Mouse (Mus musculus) cerebellum, adult 11-12 months (tissue): ENCODE data around the gene Cul3.
"Not testable (repeated sequence)": the region's sequence is repeated elsewhere in the genome, so short reads cannot be mapped to it uniquely, and the experiment has no call there.

Experiments
- DNase-seq: peaks from one replicate; pipeline ENCODE4 v3.0.0; 2022

Gene Cul3

GRCm38 (mm10) chr1:80340436-80341376 is at the start of gene Cul3:
TSS of gene Cul3 (minus strand) at chr1:80340480.
- peak; percentile 96 for DNase-seq

DNA sequence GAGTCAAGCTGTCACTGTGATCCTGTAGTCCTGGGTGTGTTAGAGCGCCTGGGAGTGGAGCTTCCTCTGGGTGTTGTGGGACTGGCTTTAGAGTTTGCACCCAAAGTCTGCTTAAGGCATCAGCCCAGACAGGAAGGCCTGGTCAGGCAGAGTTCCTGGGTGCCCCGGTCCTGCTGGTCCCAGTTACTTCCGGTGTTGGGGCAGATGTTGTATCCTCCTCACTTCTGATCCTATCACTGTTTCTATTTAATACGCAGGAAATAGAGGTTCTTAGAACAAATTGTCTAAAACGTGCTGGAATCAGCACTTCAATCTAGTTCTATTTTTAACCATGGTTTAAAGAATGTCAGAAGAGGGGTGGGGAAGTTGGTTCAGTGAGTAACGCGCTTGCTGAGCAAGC is 49.2 kb upstream of the Cul3 start:
- no peak for DNase-seq

GRCm38 (mm10) chr1:80383613-80384589 is 43.6 kb upstream of the Cul3 start:
- no peak for DNase-seq

DNA sequence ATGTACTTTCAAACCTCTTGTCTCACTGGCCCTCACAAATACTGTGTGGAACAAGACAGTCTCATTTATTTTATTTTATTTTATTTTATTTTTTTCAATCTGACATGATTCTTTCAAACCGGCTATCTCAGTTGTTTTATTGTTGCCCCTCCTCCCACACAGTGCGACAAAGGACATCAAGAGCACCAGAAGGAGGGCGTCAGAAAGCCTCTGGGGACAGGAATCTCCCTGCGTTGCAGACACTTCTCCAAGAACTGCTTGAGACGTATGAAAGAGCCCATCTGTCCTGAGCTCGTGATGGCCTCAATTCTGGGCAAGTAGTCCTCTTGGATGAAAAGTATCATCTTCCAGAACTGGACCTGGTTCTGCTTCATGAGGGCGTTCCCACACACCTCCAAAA is 42.6 kb upstream of the Cul3 start:
- no peak for DNase-seq

GRCm38 (mm10) chr1:80381302-80381701 is 41.0 kb upstream of the Cul3 start:
- DNase-seq, result no peak

DNA sequence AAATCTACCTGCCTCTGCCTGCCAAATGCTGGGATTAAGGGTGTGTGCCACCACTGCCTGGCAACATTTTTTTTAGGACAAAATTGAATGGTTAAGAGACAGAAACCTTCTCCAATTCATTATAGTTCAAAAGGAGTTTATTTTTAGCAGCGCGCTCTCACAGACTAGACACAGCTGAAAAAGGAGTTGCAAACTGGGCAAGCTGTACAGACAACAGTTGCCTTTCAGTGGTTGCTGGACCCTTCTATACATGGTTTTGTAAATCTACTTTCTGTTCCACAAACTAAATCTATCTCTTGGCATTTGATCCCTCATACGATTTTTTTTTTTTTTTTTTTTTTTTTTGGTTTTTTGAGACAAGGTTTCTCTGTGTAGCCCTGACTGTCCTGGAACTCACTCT is 31.7 kb upstream of the Cul3 start:
- no peak for DNase-seq

- DNase-seq, result no peak
Measured at GRCm38 (mm10) chr1:80371189-80371889, 31.1 kb upstream of the Cul3 start.

DNA sequence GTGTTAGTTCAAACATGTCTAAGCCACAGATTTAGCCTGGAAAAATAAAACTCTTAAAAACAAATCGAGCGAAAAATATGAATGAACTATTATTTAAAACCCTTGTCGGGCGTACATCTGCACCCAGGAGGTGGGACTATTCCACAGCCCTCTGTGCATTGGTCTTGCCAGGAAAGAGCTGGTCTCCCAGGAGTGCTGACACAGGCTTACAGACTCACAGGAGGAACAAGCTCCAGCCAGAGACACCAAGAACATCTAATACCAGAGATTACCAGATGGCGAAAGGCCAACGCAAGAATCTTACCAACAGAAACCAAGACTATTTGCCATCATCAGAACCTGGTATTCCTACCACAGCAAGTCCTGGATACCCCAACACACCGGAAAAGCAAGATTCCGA is 23.2 kb upstream of the Cul3 start:
- peak; percentile 58 for DNase-seq

DNA sequence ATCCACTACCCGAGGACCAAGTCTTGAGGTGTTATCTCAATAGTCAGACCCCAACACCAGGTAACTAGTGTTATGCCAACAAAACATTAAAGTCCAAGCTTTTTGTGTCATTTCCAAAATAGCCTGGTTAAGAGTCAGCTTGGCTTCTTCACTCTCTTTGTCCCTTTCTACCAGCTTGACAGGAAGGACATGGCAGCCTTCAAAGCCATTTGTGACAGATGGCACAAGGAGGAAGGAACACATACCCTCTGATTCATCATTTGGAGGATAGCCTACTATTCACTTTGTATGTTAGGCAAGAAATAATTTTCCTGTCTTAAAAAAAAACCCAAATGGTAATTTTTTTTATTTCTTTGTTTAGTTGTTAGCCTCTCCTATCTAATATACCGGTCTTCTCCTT is 22.7 kb upstream of the Cul3 start:
- DNase-seq, result peak; percentile 65

GRCm38 (mm10) chr1:80362400-80362799 is 22.1 kb upstream of the Cul3 start:
- no peak for DNase-seq

DNA sequence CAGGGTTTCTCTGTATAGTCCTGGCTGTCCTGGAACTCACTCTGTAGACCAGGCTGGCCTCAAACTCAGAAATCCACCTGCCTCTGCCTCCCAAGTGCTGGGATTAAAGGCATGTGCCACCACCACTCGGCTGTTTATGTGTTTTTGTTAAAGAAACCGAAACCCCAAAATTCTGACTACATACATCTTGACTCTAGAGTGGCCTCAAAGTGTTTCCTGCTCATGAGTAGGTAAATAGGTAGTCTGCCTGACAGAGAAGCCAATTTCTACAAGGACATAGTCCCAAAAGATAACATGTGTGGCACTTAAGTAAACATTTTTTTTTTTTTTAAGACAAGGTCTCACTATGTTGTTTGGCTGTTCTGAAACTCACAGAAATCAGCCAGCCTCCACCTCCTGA is 21.5 kb upstream of the Cul3 start:
- not testable (repeated sequence) for DNase-seq

- no peak for DNase-seq
Measured at GRCm38 (mm10) chr1:80360038-80360608, 19.8 kb upstream of the Cul3 start.

- DNase-seq, result peak; percentile 86
Measured at GRCm38 (mm10) chr1:80340061-80340435, 232 bp downstream of the Cul3 start.

- DNase-seq, result peak; percentile 63
Measured at GRCm38 (mm10) chr1:80339425-80340021, 757 bp downstream of the Cul3 start.

GRCm38 (mm10) chr1:80338398-80338797 is 1.9 kb downstream of the Cul3 start:
- DNase-seq, result no peak

DNA sequence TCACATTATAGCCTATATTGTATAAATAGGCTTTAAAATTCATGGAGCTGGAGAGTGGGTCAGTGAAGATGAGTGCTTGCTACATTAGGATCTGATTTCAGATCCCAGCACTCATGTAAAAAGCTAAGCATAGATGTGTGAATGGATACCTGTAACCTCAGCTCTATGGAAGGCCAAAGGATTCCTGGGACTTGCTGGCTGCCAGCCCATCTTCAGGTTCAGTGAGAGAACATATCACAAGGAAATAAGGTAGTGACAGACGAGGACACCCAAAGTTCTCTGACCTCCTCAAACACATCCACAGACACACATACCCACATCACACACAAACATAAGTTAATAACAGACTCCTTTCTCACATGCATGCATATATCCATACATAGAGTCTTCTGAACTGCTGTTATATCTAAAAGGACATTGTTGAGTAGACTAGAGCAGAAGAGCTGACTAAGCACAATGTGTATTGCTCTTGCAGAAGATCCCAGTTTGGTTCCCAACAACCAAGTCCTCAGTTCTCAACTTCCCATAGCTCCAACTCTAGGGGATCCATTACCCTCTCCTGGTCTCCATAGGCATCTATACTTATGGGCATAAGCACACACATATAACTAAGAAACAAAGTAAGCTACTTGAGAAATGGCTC is 4.4 kb downstream of the Cul3 start:
- DNase-seq, result peak; percentile 19

DNA sequence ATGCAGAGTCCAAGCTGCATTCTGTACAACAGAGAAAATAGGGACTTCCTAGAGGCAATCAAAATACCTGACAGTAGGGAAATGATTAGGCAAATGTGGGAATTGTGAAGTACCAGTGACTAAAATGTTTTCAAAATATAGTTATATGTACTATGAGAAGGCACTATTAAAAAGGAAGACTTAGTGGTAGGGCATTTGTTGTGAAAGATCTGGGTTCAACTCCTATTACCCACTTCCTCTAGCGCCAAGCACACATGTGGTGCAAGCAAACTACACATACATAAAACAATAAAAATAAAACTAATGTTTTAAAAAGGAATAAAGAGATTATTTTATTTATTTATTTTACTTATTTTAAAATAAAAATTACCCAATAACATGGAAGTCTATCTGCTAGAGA is 5.2 kb downstream of the Cul3 start:
- no peak for DNase-seq

GRCm38 (mm10) chr1:80330970-80331369 is 9.3 kb downstream of the Cul3 start:
- no peak for DNase-seq

DNA sequence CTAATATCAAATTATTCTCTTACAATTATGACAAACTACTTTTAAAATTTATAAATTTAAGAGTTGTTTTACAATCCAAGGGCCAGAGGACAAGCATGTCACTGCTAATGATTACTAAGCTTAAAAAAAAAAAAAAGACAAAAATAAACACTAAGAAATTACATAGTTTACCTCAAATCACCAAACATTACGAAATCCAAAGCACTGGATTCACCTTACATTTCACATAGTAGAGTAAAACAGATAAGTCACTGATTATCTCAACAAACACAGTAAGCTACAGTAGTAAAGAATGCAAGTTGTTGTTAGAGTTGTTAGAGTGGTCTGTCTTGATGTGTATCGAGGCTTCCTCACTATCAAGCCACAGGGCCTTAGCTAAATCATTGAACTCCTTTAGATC is 14.5 kb downstream of the Cul3 start:
- DNase-seq, result no peak

DNA sequence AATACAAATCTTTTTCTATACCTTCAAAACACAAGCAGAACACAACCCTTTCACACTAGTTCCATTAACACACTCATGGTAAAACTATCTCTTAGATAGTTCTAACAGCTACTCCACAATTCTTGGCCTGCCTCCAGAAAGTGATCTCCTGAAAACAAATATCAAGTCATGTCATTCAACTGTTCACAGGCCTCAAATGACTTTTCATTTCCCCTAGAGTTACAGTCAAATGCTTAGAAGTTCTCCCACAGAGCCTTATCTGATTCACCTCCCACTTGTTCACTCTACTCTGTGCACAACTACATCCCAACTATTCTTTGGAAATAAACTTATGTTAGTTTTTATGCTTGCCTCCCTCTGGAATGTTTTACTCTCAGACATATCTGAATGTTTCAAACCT is 15.9 kb downstream of the Cul3 start:
- DNase-seq, result no peak

- DNase-seq, result no peak
Measured at GRCm38 (mm10) chr1:80315533-80316045, 24.7 kb downstream of the Cul3 start.
